Mouse (Mus musculus) cerebellum, adult 18-20 months (tissue): ENCODE data around the gene Ssc5d.
A peak's percentile ranks its signal among the peaks of the same experiment; 100 is the strongest.

ENCODE experiments used
- DNase-seq, 2 experiments: peaks; one replicate each; pipeline ENCODE4 v3.0.0; 2021

The Ssc5d gene

GRCm38 (mm10) chr7:4920496-4920895, 5.1 kb upstream of the Ssc5d start:
- peak in 1 of 2 experiments; percentile 15 for DNase-seq

DNA sequence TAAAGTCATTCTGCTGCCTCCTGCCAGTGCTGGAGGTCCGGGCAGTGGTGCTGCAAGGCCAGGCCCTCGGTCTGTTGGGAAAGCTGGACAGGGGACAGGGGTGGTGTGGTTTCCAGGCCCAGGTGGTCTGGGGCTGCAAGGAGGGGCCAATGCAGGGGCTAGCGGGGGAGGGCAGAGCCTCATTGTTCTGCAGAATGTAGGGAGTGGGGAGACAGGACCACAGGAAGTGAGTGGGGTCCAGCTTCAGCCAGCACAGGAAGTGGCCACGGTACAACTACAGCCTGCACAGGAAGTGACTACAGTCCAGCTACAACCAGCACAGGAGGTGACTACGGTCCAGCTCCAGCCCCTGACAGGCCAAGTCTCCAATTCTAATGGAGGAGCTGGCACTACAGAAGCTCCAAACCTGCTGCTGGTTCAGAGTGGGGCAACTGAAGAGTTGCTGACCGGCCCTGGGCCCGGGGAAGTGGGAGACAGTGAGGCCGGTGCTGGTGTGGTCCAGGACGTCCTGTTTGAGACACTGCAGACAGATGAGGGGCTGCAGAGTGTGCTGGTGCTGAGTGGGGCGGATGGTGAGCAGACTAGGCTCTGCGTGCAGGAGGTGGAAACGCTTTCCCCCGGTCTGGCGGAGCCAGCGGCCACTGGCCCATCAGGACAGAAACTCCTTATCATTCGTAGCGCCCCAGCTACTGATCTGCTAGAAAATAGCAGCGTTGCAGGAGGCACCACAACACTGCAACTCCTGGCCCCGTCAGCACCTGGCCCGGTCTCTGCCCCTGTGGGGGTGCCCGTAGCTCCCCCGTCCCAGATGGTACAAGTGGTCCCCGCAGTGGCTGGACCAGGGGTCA, 4.4 kb upstream of the Ssc5d start:
- DNase-seq, result peak in 1 of 2 experiments; percentile 19

- peak in 1 of 2 experiments; percentile 30 for DNase-seq
Measured at GRCm38 (mm10) chr7:4921824-4922482, 3.6 kb upstream of the Ssc5d start, which contains the start of gene Nat14. Nat14 (plus strand) TSS chr7:4922028.

GRCm38 (mm10) chr7:4922508-4922907, 3.1 kb upstream of the Ssc5d start:
- DNase-seq, result peak; percentile 81 to 87

GRCm38 (mm10) chr7:4922931-4923565, 2.5 kb upstream of the Ssc5d start:
- peak; percentile 81 to 83 for DNase-seq

DNA sequence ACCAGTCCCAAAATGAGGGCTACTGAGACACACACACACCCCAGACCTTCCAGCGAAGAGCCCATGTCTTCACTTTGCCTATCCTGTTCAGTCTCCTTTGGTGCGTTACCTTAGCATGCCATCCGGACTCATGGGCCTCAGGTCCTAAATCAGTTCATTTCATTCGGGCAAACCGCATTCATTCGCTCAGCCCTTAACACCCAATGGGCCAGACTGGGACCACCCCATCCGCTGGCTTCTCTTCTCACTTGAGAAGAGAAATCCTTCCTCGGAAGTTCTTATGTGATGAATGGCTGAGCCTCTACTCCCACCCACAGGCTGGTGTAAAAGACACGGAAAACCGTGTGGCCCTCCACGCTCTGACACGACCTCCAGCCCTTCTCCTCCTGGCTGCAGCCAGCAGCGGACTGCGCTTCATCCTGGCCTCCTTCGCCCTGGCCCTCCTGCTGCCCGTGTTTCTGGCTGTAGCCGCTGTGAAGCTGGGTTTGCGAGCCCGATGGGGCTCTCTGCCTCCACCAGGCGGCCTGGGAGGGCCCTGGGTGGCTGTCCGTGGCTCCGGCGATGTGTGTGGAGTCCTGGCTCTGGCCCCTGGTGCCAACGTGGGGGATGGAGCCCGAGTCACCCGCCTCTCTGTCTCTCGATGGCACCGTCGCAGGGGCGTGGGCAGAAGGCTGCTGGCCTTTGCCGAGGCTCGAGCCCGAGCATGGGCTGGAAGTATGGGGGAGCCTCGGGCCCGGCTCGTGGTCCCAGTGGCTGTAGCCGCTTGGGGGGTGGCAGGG, 1.8 kb upstream of the Ssc5d start:
- DNase-seq, result peak; percentile 74 to 75

- DNase-seq, result peak in 1 of 2 experiments; percentile 6
Measured at GRCm38 (mm10) chr7:4924483-4924882, 1.1 kb upstream of the Ssc5d start.

- peak in 1 of 2 experiments; percentile 7 for DNase-seq
Measured at GRCm38 (mm10) chr7:4924891-4925301, 689 bp upstream of the Ssc5d start.

GRCm38 (mm10) chr7:4926849-4927248, 1.3 kb downstream of the Ssc5d start:
- no peak for DNase-seq

DNA sequence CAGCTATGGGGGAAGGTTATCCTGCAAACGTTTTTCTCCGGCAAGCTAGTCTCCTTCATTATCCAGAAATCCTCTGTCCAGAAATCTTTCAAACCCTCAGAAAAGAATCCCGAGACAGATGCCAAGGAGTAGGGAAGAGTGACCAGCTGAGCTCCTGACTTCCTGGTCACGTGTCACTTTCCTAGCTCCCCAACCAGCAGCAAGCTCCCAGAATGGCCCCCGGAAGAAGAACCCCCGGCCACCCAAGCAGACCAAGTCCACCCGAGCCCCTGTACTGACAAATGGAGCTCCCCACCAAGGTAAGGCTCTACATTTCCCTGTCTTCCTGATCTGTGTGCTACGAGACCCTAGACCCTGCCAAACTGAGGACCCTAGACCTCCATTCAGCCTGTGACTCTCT, 2.1 kb downstream of the Ssc5d start:
- DNase-seq, result no peak

- DNase-seq, result no peak
Measured at GRCm38 (mm10) chr7:4928323-4928722, 2.7 kb downstream of the Ssc5d start.

DNA sequence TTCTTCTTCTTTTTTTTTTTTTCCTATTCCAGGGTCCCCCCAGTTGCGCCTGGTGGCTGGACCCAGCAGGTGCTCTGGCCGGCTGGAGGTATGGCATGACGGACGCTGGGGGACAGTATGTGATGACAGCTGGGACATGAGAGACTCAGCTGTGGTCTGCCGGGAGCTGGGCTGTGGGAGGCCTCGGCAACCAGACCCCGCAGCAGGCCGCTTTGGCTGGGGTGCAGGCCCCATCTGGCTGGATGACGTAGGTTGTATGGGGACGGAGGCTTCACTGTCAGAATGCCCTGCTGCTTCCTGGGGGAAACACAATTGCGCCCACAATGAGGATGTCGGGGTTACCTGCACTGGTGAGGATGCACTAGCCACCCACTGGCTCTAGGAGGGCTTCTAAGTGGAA, 7.5 kb downstream of the Ssc5d start:
- DNase-seq, result no peak

DNA sequence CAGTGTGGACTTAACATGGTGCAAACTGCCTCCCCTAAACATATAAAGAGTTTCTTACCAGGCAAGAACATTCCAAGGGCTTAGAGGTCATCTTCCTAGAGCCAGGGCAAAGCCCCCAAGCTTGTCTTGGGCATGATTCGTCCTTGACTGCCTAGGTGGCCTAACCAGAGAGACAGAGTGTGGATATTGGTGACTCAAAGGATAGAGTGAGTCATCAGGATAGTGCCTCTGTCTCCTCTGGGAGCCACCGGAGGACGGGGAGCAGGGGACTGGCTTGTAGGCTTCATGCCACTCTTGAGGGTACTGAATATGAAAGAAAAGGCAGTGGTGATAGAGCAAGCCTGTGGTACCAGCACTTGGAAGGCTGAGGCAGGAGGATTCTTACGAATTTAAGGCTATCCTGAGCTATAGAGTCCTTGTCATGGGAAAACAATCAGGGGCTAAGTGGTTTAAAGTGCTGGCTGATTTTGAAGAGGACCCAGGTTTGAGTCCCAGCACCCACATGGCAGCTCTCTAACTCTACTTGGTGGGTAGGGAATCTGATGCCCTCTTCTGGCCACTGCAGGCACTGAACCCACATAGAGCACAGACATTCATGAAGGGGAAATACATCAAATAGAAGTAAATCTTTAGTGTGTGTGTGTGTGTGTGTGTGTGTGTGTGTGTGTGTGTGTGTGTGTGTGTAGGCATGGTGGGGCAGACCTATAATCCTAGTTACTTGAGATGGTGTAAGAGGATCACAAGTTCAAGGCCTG, 8.8 kb downstream of the Ssc5d start:
- no peak for DNase-seq

- DNase-seq, result no peak
Measured at GRCm38 (mm10) chr7:4936832-4937231, 11.2 kb downstream of the Ssc5d start.

DNA sequence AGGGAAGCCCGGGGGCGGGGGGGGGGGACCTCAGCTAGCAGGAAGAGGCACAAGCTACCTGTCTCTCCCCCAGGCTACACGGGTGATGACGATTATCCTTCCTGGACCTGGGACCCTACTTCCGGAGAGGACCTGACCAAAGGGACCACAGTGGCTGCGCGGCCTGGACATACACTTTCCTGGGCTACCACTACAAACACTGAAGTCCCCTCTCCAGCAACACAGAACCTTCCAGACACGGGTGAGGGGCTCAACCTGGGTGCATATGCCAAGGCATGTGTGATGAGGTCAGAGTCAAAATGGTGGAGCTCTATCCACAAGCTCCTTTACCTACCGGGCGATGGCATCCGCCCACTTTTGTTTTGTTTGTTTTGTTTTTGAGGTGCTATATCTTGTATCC, 11.8 kb downstream of the Ssc5d start:
- no peak for DNase-seq

- peak; percentile 79 for DNase-seq
Measured at GRCm38 (mm10) chr7:4938456-4938855, 12.9 kb downstream of the Ssc5d start.

GRCm38 (mm10) chr7:4940068-4940479, 14.5 kb downstream of the Ssc5d start:
- DNase-seq, result peak; percentile 74 to 85

DNA sequence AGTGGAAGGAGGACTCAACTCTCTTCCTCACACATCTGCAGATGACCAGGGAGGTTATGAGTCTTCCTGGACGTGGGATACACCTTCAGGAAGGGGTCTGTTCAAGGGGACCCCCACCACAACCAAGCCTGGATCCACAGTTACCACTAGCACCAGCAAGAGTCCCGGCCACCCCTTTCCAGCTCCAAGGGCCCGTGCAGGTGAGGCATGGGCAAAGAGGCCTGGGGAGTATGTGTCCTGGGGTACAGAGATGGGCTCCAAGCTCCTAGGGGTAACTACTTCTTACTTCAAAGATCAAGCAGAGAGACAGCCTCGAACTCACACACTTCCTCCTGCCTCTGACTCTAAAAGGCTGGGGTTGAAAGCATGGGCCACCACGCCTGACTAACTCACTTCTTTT, 17.1 kb downstream of the Ssc5d start:
- DNase-seq, result peak in 1 of 2 experiments; percentile 22

- peak; percentile 97 to 98 for DNase-seq
Measured at GRCm38 (mm10) chr7:4943223-4943815, 17.7 kb downstream of the Ssc5d start.

GRCm38 (mm10) chr7:4947855-4948254, 22.3 kb downstream of the Ssc5d start:
- no peak for DNase-seq

GRCm38 (mm10) chr7:4948386-4948785, 22.8 kb downstream of the Ssc5d start:
- DNase-seq, result no peak
